Mouse (Mus musculus): ENCODE data around the gene Gch1.

GRCm38 (mm10) chr14:47111341-47111740, 77.9 kb downstream of the Gch1 start:
- TF ChIP-seq CTCF (IDR thresholded peaks at IDR 0.05) (no peak), EP300 (IDR thresholded peaks at IDR 0.05) (no peak)
